9 mouse cellular contexts compared by ENCODE assay signal in genomic region chr10:66909905-66910681, GRCm38 (mm10).
A peak's percentile ranks its signal among the peaks of the same experiment; 100 is the strongest.
DNase-seq lines count a peak whose midpoint lies in the region; ATAC-seq and TF ChIP-seq lines count a peak whose summit lies in the region.
"Had no signal": no experiment of that assay in that cellular context is flagged by ENCODE, and none has a peak within 500 bp of the region (broad histone marks: within the 10 kb centered on the region; RNA-seq: fewer than 3 reads in every experiment).

No protein-coding gene starts in this region.

- H3K4me2 ChIP-seq in limb, embryonic 13.5 days (replicated peaks), result 0 out of 2 replicates have a peak overlapping the region, but pooled peaks have one; percentile 7
- H3K4me2 ChIP-seq: embryonic facial prominence, embryonic 15.5 days; stomach, embryonic 15.5 days had no signal

- no peak for TF ChIP-seq POLR2A in small intestine, adult 2 months (IDR thresholded peaks at IDR 0.05; ENCODE audit: low read depth, low read length)

- H3K9ac ChIP-seq in limb, embryonic 13.5 days, result no peak overlapping the region
- H3K9ac ChIP-seq: embryonic facial prominence, embryonic 15.5 days; stomach, embryonic 15.5 days had no signal

- H3K27me3 ChIP-seq in limb, embryonic 13.5 days, result peaks cover 6% of the 10 kb centered on the region; the same call in 1 of the 2 replicates
- no peaks in the 10 kb centered on the region for H3K27me3 ChIP-seq in limb, embryonic 10.5 days (ENCODE audit: low read depth, poor library complexity, severe bottlenecking)
- no peaks in the 10 kb centered on the region for H3K27me3 ChIP-seq in small intestine, adult 2 months (ENCODE audit: control insufficient read depth, insufficient read depth, low read length)
- H3K27me3 ChIP-seq: embryonic facial prominence, embryonic 15.5 days; stomach, embryonic 15.5 days had no signal

- WGBS in limb, embryonic 13.5 days, result 71% methylated on average over 17 of the region's 17 CpGs
- whole genome bisulfite sequencing in limb, embryonic 10.5 days, result 79% methylated on average over 17 of the region's 17 CpGs
- 26% methylated on average over 17 of the region's 17 CpGs for WGBS in small intestine, adult 2 months

- DNase-seq in limb, embryonic 10.5 days (ENCODE audit: low spot score), result no peak
- DNase-seq in kidney, adult 9 months, result peak; percentile 77
- no peak for DNase-seq in gastrocnemius, postnatal 25 days
- DNase-seq in cerebellum, adult 11 months, result no peak

- H3K27ac ChIP-seq in limb, embryonic 13.5 days, result no peak overlapping the region
- H3K27ac ChIP-seq in limb, embryonic 10.5 days, result no peak overlapping the region
- H3K27ac ChIP-seq in brown adipose tissue, adult 24 weeks (replicated peaks; ENCODE audit: low read depth, low read length), result peak overlapping the region; percentile 50
- H3K27ac ChIP-seq in small intestine, adult 2 months (ENCODE audit: insufficient read depth, low read depth, low read length), result peak overlapping the region; percentile 55
- H3K27ac ChIP-seq: embryonic facial prominence, embryonic 15.5 days had no signal

- H3K4me3 ChIP-seq in limb, embryonic 13.5 days, result no peak overlapping the region
- H3K4me3 ChIP-seq in limb, embryonic 10.5 days, result no peak overlapping the region
- no peak overlapping the region for H3K4me3 ChIP-seq in brown adipose tissue, adult 24 weeks (ENCODE audit: insufficient read depth, low read depth, low read length)
- no peak overlapping the region for H3K4me3 ChIP-seq in small intestine, adult 2 months (ENCODE audit: low read depth, low read length)
- H3K4me3 ChIP-seq: embryonic facial prominence, embryonic 15.5 days; stomach, embryonic 15.5 days had no signal

- no peaks in the 10 kb centered on the region for H3K9me3 ChIP-seq in limb, embryonic 13.5 days
- no peaks in the 10 kb centered on the region for H3K9me3 ChIP-seq in limb, embryonic 10.5 days (replicated peaks)
- H3K9me3 ChIP-seq: embryonic facial prominence, embryonic 15.5 days; stomach, embryonic 15.5 days had no signal

- TF ChIP-seq CTCF in small intestine, adult 2 months (IDR thresholded peaks at IDR 0.05; ENCODE audit: extremely low read depth, insufficient read length, insufficient replicate concordance, low read depth, low read length), result no peak

- no peaks in the 10 kb centered on the region for H3K36me3 ChIP-seq in limb, embryonic 13.5 days
- no peaks in the 10 kb centered on the region for H3K36me3 ChIP-seq in limb, embryonic 10.5 days
- H3K36me3 ChIP-seq in small intestine, adult 2 months (ENCODE audit: control insufficient read depth, insufficient read depth, low read length), result no peaks in the 10 kb centered on the region
- H3K36me3 ChIP-seq: embryonic facial prominence, embryonic 15.5 days; stomach, embryonic 15.5 days had no signal

- ATAC-seq in limb, embryonic 13.5 days (ENCODE audit: low FRiP score, low read depth), result no peak

- peaks cover 34% of the 10 kb centered on the region for H3K4me1 ChIP-seq in limb, embryonic 13.5 days
- H3K4me1 ChIP-seq in limb, embryonic 10.5 days, result peaks cover 35% of the 10 kb centered on the region
- H3K4me1 ChIP-seq in brown adipose tissue, adult 24 weeks (ENCODE audit: control insufficient read depth, insufficient read depth, insufficient read length, low read length), result peaks cover 3% of the 10 kb centered on the region; the same call in 1 of the 2 replicates
- H3K4me1 ChIP-seq in small intestine, adult 2 months (ENCODE audit: control insufficient read depth, insufficient read depth, insufficient read length, low read length), result peaks cover 14% of the 10 kb centered on the region

Comparison
In these comparisons a context has a peak if more than half of its experiments do, and no peak if none do; other contexts are left out.
1. H3K27ac ChIP-seq: peak in brown adipose tissue, adult 24 weeks (single experiment) and small intestine, adult 2 months (single experiment); none in limb, embryonic 13.5 days (single experiment) and limb, embryonic 10.5 days (single experiment).